Mouse (Mus musculus): ENCODE results near the gene Sec61b. TPM values are rescaled to one million over a fixed set of nuclear protein-coding genes. Genes with fewer than 3 reads are reported as not detected.

Sec61b gene
- polyA plus RNA-seq, 1 experiment from 2014 or later = 244 TPM

GRCm38 (mm10) chr4:47474730-47475643 lies 529 bp downstream of the Sec61b start:
- WGBS = 14% methylated on average over 31 of the region's 31 CpGs
- Histone ChIP-seq H3K4me3 (ENCODE audit: low read length) (peak overlapping the region; percentile 83), H3K9ac (ENCODE audit: low read depth, low read length) (peak overlapping the region; percentile 94), H3K9me3 (ENCODE audit: control insufficient read depth, low read length) (peaks cover 13% of the 10 kb centered on the region), H3K27me3 (replicated peaks; ENCODE audit: control insufficient read depth, insufficient read depth, low read length) (no peaks in the 10 kb centered on the region), H3K4me1 (ENCODE audit: control insufficient read depth, insufficient read depth, low read depth, low read length) (peaks cover 17% of the 10 kb centered on the region), H3K27ac (ENCODE audit: low read depth, low read length) (peak overlapping the region; percentile 98), H3K36me3 (ENCODE audit: control insufficient read depth, insufficient read depth, low read length) (peaks cover 28% of the 10 kb centered on the region), H3K4me2 (ENCODE audit: low read length) (peak overlapping the region; percentile 86)
- ATAC-seq = no peak

- Histone ChIP-seq H3K9ac (ENCODE audit: low read depth, low read length) (no peak overlapping the region), H3K4me1 (ENCODE audit: control insufficient read depth, insufficient read depth, low read depth, low read length) (peaks cover 16% of the 10 kb centered on the region), H3K36me3 (ENCODE audit: control insufficient read depth, insufficient read depth, low read length) (peaks cover 14% of the 10 kb centered on the region), H3K4me2 (ENCODE audit: low read length) (no peak overlapping the region), H3K27ac (ENCODE audit: low read depth, low read length) (no peak overlapping the region), H3K4me3 (ENCODE audit: low read length) (no peak overlapping the region), H3K27me3 (replicated peaks; ENCODE audit: control insufficient read depth, insufficient read depth, low read length) (no peaks in the 10 kb centered on the region), H3K9me3 (ENCODE audit: control insufficient read depth, low read length) (no peaks in the 10 kb centered on the region)
- ATAC-seq = no peak
- WGBS = 97% methylated on average over 6 of the region's 6 CpGs
Observed at GRCm38 (mm10) chr4:47477539-47477938, 3.1 kb downstream of the Sec61b start.

GRCm38 (mm10) chr4:47480095-47480494 lies 5.6 kb downstream of the Sec61b start:
- no peaks in the 10 kb centered on the region for H3K9me3 ChIP-seq (ENCODE audit: control insufficient read depth, low read length)
- no peaks in the 10 kb centered on the region for H3K27me3 ChIP-seq (replicated peaks; ENCODE audit: control insufficient read depth, insufficient read depth, low read length)
- H3K4me3 ChIP-seq (ENCODE audit: low read length) = no peak overlapping the region
- no peak overlapping the region for H3K27ac ChIP-seq (ENCODE audit: low read depth, low read length)
- H3K36me3 ChIP-seq (ENCODE audit: control insufficient read depth, insufficient read depth, low read length) = peaks cover 14% of the 10 kb centered on the region
- no peak for ATAC-seq
- peaks cover 6% of the 10 kb centered on the region for H3K4me1 ChIP-seq (ENCODE audit: control insufficient read depth, insufficient read depth, low read depth, low read length)
- no peak overlapping the region for H3K9ac ChIP-seq (ENCODE audit: low read depth, low read length)
- WGBS = 90% methylated on average over 13 of the region's 13 CpGs
- H3K4me2 ChIP-seq (ENCODE audit: low read length) = no peak overlapping the region

DNA sequence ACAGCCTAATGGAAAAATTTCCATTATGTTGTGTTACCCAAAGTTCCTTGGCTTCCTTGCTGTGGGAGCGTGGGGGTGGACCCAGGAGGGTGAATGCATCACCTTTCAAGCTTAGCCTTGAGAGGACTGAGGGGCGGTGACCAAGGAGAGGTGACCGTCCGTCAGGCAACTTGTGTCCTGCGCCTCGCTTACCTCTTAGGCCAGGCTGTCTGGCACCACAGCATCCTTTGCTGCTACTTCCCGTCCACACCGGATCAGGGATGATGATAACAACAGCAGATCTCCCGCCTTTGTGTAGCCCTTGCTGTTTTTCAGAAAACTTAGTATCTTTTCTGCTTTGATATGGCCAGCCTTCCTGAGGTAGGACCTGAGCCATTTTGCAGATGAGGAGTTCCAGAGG lies 6.1 kb downstream of the Sec61b start:
- Histone ChIP-seq H3K27me3 (replicated peaks; ENCODE audit: control insufficient read depth, insufficient read depth, low read length) (no peaks in the 10 kb centered on the region), H3K36me3 (ENCODE audit: control insufficient read depth, insufficient read depth, low read length) (peaks cover 14% of the 10 kb centered on the region), H3K9ac (ENCODE audit: low read depth, low read length) (no peak overlapping the region), H3K9me3 (ENCODE audit: control insufficient read depth, low read length) (no peaks in the 10 kb centered on the region), H3K4me2 (ENCODE audit: low read length) (no peak overlapping the region), H3K4me1 (ENCODE audit: control insufficient read depth, insufficient read depth, low read depth, low read length) (peaks cover 2% of the 10 kb centered on the region; the same call in 1 of the 2 replicates), H3K27ac (ENCODE audit: low read depth, low read length) (no peak overlapping the region), H3K4me3 (ENCODE audit: low read length) (no peak overlapping the region)
- ATAC-seq = no peak
- 94% methylated on average over 9 of the region's 9 CpGs for WGBS

DNA sequence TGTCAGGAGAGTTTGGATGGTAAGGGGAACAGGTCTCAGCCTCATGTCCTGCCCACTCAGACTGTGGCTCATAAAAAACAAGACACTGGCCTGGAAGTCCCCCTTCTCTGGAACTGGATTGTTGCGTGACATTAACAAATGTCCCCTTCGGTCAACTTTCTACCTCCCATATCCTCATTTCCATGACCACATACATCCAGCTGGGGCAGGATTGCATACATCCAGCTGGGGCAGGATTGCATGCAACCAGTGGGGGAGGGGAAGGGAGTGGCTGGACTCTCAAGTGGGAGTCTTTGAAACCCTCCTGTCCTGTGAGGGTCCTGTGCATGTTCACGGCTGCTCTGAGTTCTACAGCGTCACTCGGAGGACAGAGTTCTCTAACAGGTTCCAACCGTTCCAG lies 16.8 kb downstream of the Sec61b start:
- Histone ChIP-seq H3K4me2 (ENCODE audit: low read length) (no peak overlapping the region), H3K4me1 (ENCODE audit: control insufficient read depth, insufficient read depth, low read depth, low read length) (no peaks in the 10 kb centered on the region), H3K27ac (ENCODE audit: low read depth, low read length) (no peak overlapping the region), H3K9ac (ENCODE audit: low read depth, low read length) (no peak overlapping the region), H3K9me3 (ENCODE audit: control insufficient read depth, low read length) (no peaks in the 10 kb centered on the region), H3K27me3 (replicated peaks; ENCODE audit: control insufficient read depth, insufficient read depth, low read length) (no peaks in the 10 kb centered on the region), H3K36me3 (ENCODE audit: control insufficient read depth, insufficient read depth, low read length) (no peaks in the 10 kb centered on the region), H3K4me3 (ENCODE audit: low read length) (no peak overlapping the region)
- ATAC-seq = no peak
- 85% methylated on average over 6 of the region's 6 CpGs for WGBS

DNA sequence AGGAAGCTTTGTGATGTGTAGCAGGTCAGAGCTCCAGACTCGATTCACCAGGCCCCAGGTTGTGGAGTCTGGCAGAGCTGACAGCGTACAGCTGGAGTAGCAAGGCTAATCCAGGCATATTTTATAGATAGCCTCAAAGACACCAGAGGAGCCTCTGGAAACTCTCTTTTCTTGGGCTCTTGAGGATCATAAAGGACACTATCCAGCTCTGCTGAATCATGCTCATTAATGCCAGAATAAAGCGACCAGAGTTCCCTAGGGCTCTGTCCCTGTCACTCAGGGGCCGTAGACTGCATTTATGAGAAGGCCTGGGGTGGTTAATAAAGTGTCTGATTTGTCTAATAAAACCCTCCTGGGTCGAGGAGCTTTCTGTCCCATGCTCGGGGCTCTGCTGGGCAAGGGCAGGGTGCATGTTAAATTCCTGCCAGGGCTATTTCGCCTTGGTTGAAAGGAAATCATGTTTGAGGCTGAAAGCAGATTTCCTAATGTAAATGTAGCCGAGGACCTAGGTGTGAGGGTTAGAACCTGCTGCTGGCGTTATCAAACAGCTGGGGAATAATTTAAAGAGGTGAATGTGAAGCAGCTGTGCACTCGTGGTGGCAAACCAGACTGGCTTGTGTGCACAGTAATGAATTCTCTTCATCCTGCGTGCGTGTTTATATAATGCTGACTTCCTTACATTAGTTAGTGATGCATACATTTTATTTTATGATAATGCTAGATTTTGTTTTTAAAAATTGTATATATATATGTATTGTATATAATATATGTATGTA lies 18.0 kb downstream of the Sec61b start:
- Histone ChIP-seq H3K9ac (ENCODE audit: low read depth, low read length) (no peak overlapping the region), H3K27ac (ENCODE audit: low read depth, low read length) (no peak overlapping the region), H3K36me3 (ENCODE audit: control insufficient read depth, insufficient read depth, low read length) (no peaks in the 10 kb centered on the region), H3K4me1 (ENCODE audit: control insufficient read depth, insufficient read depth, low read depth, low read length) (no peaks in the 10 kb centered on the region), H3K4me2 (ENCODE audit: low read length) (no peak overlapping the region), H3K27me3 (replicated peaks; ENCODE audit: control insufficient read depth, insufficient read depth, low read length) (no peaks in the 10 kb centered on the region), H3K9me3 (ENCODE audit: control insufficient read depth, low read length) (no peaks in the 10 kb centered on the region), H3K4me3 (ENCODE audit: low read length) (no peak overlapping the region)
- 40% methylated on average over 12 of the region's 12 CpGs for WGBS
- no peak for ATAC-seq

DNA sequence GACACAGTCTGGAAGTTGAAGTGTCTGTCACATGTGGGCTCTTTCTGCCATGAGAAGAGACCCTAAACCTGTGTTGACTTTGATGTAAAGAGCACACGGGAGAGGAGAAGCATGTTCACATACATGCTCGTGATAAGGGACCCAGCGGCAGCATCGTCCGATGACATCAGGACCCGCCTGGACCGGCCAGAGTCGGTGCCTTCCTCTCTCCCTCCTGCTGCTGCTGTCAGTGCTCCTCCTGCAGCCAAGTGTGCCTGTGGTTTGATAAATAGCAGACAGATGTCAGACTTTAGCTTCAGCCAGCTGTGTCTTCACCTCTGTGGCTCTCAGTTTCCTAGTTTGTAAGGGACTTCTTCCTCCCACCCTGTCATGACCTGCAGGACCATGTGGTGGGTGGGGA lies 19.0 kb downstream of the Sec61b start:
- 80% methylated on average over 8 of the region's 8 CpGs for WGBS
- H3K4me1 ChIP-seq (ENCODE audit: control insufficient read depth, insufficient read depth, low read depth, low read length) = no peaks in the 10 kb centered on the region

GRCm38 (mm10) chr4:47494137-47494536 lies 19.7 kb downstream of the Sec61b start:
- Histone ChIP-seq H3K27ac (ENCODE audit: low read depth, low read length) (no peak overlapping the region), H3K9me3 (ENCODE audit: control insufficient read depth, low read length) (no peaks in the 10 kb centered on the region), H3K4me3 (ENCODE audit: low read length) (no peak overlapping the region), H3K9ac (ENCODE audit: low read depth, low read length) (no peak overlapping the region), H3K36me3 (ENCODE audit: control insufficient read depth, insufficient read depth, low read length) (no peaks in the 10 kb centered on the region), H3K4me2 (ENCODE audit: low read length) (no peak overlapping the region), H3K27me3 (replicated peaks; ENCODE audit: control insufficient read depth, insufficient read depth, low read length) (no peaks in the 10 kb centered on the region), H3K4me1 (ENCODE audit: control insufficient read depth, insufficient read depth, low read depth, low read length) (no peaks in the 10 kb centered on the region)
- 79% methylated on average over 1 of the region's 1 CpGs for WGBS
- no peak for ATAC-seq

More for the DNA sequence above, 19.0 kb downstream of the Sec61b start:
- Histone ChIP-seq H3K36me3 (ENCODE audit: control insufficient read depth, insufficient read depth, low read length) (no peaks in the 10 kb centered on the region), H3K4me2 (ENCODE audit: low read length) (no peak overlapping the region), H3K9me3 (ENCODE audit: control insufficient read depth, low read length) (no peaks in the 10 kb centered on the region), H3K27ac (ENCODE audit: low read depth, low read length) (no peak overlapping the region), H3K9ac (ENCODE audit: low read depth, low read length) (no peak overlapping the region), H3K27me3 (replicated peaks; ENCODE audit: control insufficient read depth, insufficient read depth, low read length) (no peaks in the 10 kb centered on the region), H3K4me3 (ENCODE audit: low read length) (no peak overlapping the region)
- no peak for ATAC-seq

GRCm38 (mm10) chr4:47494686-47495085 lies 20.2 kb downstream of the Sec61b start:
- Histone ChIP-seq H3K4me2 (ENCODE audit: low read length) (no peak overlapping the region), H3K36me3 (ENCODE audit: control insufficient read depth, insufficient read depth, low read length) (no peaks in the 10 kb centered on the region), H3K9me3 (ENCODE audit: control insufficient read depth, low read length) (no peaks in the 10 kb centered on the region), H3K9ac (ENCODE audit: low read depth, low read length) (no peak overlapping the region), H3K27ac (ENCODE audit: low read depth, low read length) (no peak overlapping the region), H3K27me3 (replicated peaks; ENCODE audit: control insufficient read depth, insufficient read depth, low read length) (no peaks in the 10 kb centered on the region), H3K4me1 (ENCODE audit: control insufficient read depth, insufficient read depth, low read depth, low read length) (no peaks in the 10 kb centered on the region), H3K4me3 (ENCODE audit: low read length) (no peak overlapping the region)
- 69% methylated on average over 2 of the region's 2 CpGs for WGBS
- ATAC-seq = no peak
